Mouse (Mus musculus): ENCODE results near the gene Tep1.
A peak's percentile ranks its signal among the peaks of the same experiment; 100 is the strongest.
"Not testable (repeated sequence)": the region's sequence is repeated elsewhere in the genome, so short reads cannot be mapped to it uniquely, and the experiment has no call there.

Gene Tep1

GRCm38 (mm10) chr14:50868656-50869055, 1.7 kb downstream of the Tep1 start:
- no peak for DNase-seq (ENCODE audit: low spot score in 2 of 2)

DNA sequence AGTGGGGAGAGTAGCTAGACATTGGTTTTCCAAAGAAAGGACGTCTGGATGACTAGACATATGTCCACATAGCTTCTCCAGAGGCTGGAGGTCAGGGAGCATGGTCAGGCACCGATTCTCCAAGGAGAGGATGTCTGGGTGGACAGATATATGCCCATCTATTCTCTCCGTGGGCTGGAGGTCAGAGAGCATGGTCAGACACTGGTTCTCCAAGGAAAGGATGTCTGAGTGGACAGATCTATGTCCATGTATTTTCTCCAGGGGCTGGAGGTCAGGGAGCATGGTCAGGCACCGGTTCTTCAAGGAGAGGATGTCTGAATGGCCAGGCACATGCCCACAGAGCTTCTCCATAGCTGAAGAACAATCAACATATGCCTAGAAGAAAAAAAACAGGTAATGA, 2.1 kb downstream of the Tep1 start:
- DNase-seq (ENCODE audit: low spot score in 2 of 2) = no peak

GRCm38 (mm10) chr14:50866966-50867365, 3.4 kb downstream of the Tep1 start:
- DNase-seq (ENCODE audit: low spot score in 2 of 2) = no peak

DNA sequence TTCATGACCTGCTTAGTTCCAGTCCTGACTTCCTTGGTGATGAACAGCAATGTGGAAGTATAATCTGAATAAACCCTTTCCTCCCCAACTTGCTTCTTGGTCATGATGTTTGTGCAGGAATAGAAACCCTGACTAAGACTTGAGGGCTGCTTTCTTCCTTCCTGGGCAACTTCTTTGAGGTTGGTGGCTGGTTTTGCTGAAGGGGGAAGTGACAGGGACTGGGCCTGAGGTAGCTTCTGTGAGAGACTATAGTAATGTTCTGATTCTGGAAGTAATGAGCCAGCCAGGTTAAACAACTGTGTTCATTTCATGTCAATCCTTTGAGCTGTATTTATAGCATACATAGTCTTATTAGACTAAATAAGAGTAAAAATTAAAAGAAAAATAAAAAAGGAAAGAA, 5.4 kb downstream of the Tep1 start:
- DNase-seq (ENCODE audit: low spot score in 2 of 2) = not testable (repeated sequence)

DNA sequence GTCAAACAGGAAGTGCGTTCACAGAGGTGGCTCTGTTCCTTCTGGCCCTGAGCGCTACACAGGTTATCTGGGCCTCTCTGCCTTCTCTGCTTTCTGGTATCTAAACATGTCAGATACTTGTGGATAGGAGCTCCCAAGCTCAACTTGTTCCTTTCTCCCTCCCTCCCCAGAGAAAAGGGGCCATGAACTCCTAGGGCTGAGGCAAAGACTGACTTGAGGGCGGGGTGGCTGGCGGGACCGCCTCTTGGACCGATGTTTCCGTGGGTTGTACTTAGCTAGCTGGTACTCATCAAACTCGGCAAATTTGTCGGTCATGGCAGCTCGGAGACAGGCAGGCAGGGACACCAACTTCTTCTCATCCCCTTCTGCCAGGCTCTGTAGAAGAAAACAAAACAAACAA, 7.7 kb downstream of the Tep1 start:
- no peak for DNase-seq (ENCODE audit: low spot score in 2 of 2)

GRCm38 (mm10) chr14:50855788-50856187, 14.6 kb downstream of the Tep1 start:
- DNase-seq (ENCODE audit: low spot score in 2 of 2) = no peak

DNA sequence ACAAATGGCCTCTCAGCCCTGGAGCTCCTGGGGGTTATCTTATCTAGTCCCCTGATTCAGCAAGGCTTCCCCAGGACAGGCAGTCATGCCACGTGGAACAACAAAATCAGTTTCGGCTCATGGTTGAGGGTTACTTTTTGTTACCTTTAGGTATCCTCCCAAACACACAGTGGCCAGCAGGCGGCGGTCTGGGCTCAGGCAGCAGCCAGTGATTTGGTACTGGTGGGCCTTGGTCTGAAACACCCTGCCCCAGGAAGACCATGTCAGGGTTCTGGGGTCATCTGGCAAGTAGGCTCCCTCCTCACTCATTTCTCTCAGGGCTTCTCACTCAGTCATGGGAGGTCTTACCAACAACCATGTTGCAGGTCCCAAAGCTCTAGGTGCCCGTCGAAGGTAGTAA, 33.1 kb downstream of the Tep1 start:
- no peak for DNase-seq (ENCODE audit: low spot score in 2 of 2)

- DNase-seq (ENCODE audit: low spot score in 2 of 2) = no peak
Observed at GRCm38 (mm10) chr14:50834435-50834834, 35.9 kb downstream of the Tep1 start.

DNA sequence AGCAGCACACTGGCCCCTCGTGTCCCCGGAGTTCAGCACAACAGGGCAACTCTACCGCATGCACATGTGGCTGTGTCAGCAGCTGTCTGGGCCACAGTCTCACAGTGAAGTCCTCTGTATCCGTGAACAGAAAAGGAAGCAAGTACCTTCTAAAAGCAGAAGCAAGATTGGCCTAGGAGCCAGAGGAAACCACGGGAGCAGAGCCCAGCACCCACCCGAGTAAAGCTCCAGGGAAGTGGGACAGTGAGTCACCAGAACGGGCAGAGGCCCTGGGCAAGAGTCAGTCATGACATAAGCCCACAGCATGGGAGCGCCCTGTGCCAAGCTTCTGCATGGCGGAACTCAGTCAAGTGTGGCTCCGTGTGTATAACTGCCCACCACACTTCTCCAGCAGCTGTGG, 36.4 kb downstream of the Tep1 start:
- peak in 1 of 2 experiments; percentile 19 for DNase-seq (ENCODE audit: low spot score in 2 of 2)

DNA sequence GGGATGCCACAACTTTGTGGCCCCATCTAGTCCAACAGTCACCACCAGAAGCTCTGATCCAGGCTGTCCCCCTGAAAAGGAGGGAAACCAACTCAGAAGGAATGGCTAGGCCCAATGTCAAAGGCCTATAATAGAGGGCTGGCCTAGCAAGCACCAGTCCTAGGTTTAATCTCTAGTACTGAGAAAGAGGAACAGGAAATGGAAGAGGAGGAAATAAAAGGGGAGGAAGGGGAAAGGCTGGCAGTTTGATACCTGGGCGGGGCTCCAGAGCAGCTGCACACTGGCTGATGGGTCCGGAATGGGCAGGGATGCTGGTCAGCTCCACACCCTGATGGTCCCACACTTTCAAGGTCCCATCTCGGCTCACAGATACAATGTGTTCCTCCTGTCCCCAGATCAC, 40.5 kb downstream of the Tep1 start:
- no peak for DNase-seq (ENCODE audit: low spot score in 2 of 2)

DNA sequence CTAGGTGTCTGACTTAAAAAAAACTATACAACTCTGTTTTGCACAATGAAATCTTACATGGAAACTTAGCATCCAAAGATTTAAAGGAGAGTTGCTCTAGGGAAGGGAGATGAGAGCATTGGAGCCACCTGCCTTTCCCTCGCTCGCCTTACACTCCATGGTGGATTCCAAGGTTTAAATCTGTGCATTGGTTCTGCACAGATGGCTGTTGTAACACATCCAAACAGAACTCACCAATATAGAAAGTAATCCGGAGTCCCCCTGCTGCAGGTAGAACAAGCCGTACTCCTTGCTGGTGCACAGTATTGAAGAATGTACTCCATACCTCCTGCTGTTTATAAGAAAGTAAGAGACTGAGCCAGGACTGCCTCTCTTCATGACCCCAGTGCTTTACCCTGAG, 43.8 kb downstream of the Tep1 start:
- DNase-seq (ENCODE audit: low spot score in 2 of 2) = no peak

DNA sequence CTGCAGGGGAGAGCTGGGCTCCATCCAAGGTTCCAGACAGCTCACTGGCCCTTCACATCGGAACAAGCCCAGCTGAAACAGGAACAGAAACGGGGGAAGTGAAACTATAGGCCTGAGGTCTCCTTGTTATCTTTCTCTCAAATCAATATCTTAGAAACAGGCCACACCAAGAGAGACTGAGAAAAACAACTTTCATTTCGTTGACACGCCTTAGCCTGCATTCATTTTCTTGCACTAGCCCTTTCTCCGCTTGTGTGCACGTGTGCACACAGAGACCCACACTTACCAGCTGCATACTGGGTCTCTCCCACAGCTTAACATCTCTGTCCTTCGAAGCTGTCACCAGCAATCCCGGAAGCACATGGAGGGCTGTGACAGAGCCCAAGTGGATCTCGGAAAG, 46.1 kb downstream of the Tep1 start:
- DNase-seq (ENCODE audit: low spot score in 2 of 2) = no peak

GRCm38 (mm10) chr14:50823240-50823639, 47.1 kb downstream of the Tep1 start:
- no peak for DNase-seq (ENCODE audit: low spot score in 2 of 2)

GRCm38 (mm10) chr14:50813060-50813459, 57.3 kb downstream of the Tep1 start:
- DNase-seq (ENCODE audit: low spot score in 2 of 2) = no peak

DNA sequence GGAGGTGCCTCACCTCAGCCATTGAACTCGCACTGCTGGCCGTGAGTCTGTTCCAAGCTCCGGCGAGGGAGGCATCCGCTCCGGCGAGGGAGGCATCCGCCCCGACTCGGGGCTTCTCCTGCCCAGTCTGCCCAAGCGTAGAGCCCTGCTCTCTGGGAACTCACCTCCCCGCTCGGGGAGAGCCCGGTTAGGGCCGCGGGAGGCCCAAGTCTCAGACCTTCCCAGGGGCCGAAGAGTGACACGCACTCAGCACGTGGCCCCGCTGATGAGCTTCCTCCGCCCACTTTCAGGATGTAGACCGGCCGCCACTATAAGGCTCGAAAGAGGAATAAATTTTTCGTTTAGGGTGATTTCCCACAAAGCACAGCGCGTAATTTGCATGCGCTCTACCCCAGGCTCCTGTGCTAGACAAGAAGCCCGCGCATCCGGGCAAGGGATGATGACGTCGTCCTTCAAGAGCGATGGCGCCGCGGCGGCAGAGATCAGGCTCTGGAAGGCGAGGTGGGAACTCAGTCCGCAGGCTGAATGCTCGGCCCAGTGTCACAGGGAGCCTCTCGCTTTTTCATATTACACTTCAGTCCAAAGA, 62.8 kb downstream of the Tep1 start, which contains the start of the genes Ccnb1ip1 and Parp2:
Gene Ccnb1ip1, minus strand, starts transcription at position 246 of the 586 bp plus-strand sequence.
Gene Parp2, plus strand, starts transcription at position 355 of the 586 bp plus-strand sequence.
- peak; percentile 96 to 97 for DNase-seq (ENCODE audit: low spot score in 2 of 2)

- not testable (repeated sequence) for DNase-seq (ENCODE audit: low spot score in 2 of 2)
Observed at GRCm38 (mm10) chr14:50806469-50806868, 63.9 kb downstream of the Tep1 start.

DNA sequence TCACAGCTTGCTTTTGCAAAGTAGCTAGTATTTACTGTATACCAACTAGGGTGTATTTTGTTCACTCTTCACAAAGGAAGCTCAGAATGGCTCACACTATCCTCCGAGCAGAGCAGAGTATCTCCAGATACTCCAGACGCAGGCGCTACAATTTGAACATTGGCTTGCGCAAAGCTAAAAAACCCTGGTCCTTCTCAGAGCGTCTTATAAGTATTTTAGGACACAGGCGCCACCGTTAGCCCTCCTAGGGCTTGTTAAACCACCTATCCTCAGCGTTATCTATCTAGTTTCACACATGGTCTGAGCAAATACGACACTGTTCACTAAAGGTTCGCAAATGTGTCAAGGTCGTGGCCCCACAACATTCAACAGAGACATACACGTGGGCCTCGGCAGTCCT, 65.7 kb downstream of the Tep1 start:
- no peak for DNase-seq (ENCODE audit: low spot score in 2 of 2)

DNA sequence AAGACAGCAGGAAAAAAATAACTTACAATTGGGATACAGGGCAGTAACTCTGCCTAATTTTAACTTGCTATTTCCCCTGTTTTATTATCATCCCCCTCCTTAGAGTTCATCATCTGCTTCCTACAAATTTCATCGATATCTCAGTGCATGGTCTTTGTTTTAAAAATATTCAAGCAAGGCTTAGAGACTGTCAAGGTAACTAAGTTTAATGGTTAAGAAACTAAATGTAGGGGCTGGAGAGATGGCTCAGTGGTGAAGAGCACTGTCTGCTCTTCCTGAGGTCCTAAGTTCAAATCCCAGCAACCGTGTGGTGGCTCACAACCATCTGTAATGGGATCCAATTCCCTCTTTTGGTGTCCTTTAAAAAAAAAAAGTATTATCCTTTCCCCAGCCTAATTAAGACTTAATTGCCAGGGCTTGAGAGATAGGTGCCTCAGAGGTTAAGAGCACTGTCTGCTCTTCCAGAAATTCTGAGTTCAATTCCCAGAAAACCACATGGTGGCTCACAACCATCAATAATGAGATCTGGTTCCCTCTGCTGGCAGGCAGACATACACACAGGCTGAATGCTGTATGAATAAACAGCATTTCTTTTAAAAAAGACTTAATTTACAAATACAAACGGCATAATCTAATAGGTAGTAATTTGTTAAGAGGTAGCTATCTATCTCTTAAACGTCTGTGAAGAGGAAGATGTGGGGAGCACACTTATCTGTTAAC, 67.4 kb downstream of the Tep1 start:
- no peak for DNase-seq (ENCODE audit: low spot score in 2 of 2)

GRCm38 (mm10) chr14:50802441-50802840, 67.9 kb downstream of the Tep1 start:
- no peak for DNase-seq (ENCODE audit: low spot score in 2 of 2)

DNA sequence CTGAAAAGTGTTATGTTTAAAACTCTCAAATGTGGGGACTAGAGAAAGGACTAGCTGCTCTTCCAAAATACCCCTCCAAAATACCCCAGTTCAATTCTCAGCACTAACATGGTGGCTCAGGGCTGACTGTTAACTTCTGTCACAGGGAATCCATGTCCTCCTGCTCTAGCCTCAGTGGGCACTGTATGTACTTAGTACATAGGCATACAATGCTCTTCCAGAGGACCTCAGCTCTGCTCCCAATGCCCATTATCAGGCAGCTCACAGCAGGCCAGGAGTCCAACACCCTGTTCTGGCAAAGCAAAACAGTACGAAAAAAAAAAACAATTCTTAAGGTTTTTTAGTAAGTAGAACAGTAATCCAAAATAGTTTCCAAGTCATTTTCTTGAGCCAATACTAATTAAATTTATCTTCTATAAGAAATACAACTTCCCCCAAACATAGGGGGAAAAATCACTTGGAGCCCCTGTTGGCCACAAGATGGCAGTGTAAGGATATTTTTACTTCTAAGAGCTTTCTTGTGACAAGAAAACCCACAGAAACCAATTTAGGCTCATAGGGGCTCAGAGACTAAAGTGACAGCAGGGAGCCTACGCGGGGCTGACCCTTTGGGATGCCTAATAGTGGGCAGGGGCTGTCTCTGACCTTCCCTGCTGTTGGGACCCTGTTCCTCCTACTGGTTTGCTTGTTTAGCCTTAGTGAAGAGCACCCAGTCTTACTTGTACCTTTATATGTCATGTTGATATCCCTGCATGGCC, 70.7 kb downstream of the Tep1 start:
- peak in 1 of 2 experiments; percentile 25 for DNase-seq (ENCODE audit: low spot score in 2 of 2)

DNA sequence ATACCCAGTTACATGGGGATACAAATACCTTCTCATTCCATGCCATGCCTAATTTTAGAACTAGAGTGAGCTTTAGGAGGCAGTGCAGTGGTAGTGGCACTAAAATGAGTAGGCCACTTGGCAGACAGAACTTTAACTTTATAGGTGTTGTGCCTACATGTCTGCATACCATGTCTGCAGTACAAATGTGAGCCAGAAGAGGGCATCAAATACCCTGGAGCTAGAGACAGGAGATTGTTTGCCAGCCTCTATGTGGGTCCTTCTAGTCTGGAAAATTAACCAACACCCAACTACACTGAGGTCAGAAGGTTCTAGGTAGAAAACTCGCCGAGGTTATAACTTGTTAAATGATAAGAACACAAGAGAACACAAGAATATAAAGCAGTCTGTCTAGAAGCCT, 71.8 kb downstream of the Tep1 start:
- DNase-seq (ENCODE audit: low spot score in 2 of 2) = no peak

GRCm38 (mm10) chr14:50796464-50796863, 73.9 kb downstream of the Tep1 start:
- DNase-seq (ENCODE audit: low spot score in 2 of 2) = no peak

GRCm38 (mm10) chr14:50795965-50796364, 74.4 kb downstream of the Tep1 start:
- DNase-seq (ENCODE audit: low spot score in 2 of 2) = no peak

Measured in frontal cortex, postnatal 14 days (tissue).